Mouse (Mus musculus): ENCODE measurements around the gene Trim8. TPM values are rescaled to one million over a fixed set of nuclear protein-coding genes. Genes with fewer than 3 reads are reported as not detected.
A peak's percentile ranks its signal among the peaks of the same experiment; 100 is the strongest.

Trim8 gene
- total and polyA plus RNA-seq, 3 experiments, result 4.4 to 24.9 (median 12.0) TPM

DNA sequence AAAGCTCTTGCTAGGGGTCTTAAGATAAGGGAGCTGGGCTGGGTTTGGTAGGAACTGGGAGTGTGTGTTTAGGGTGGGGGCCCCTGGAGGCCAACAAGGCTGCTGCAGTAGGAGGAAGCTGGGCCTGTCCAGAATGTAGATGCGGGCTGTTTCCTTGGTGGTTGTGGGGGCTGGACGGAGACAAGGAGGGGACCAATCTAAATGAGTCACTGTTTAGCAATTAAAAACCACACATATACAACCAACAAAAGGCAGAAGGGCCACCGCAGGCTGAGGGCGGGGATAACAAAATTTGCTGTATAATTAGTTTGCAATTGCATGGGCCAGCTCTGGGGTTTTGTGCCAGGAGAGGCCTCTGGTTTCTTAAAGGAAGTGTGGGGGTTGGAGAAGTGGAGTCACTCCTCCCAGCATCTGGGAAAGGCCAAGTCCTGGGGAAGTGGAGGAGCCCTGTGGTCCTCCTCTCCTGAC is 2.6 kb downstream of the Trim8 start:
- Histone ChIP-seq H3K36me3 (replicated peaks in 1 of 2; ENCODE audit: control insufficient read depth in 1 of 2, insufficient read depth in 1 of 2, low read length in 1 of 2) (peaks cover 19 to 47% of the 10 kb centered on the region in 2 experiments), H3K27ac (ENCODE audit: insufficient read depth, low read depth) (peak overlapping the region; percentile 96), H3K27me3 (replicated peaks) (no peaks in the 10 kb centered on the region), H3K9ac (ENCODE audit: insufficient read depth, low read depth) (peak overlapping the region; percentile 98), H3K79me2 (replicated peaks; ENCODE audit: control insufficient read depth, extremely low read depth, insufficient read depth, poor library complexity, severe bottlenecking) (peaks cover 66% of the 10 kb centered on the region), H3K4me2 (ENCODE audit: insufficient read depth, low read depth, poor library complexity, severe bottlenecking) (peak overlapping the region; percentile 82), H3K9me3 (replicated peaks; ENCODE audit: low read length) (no peaks in the 10 kb centered on the region), H3K4me1 (ENCODE audit: control insufficient read depth in 1 of 2, insufficient read depth in 2 of 2) (peaks cover 17 to 41% of the 10 kb centered on the region in 2 experiments), H3K4me3 (replicated peaks in 1 of 3; ENCODE audit: low read depth in 2 of 3, low read length in 2 of 3, poor library complexity in 1 of 3) (peak overlapping the region; percentile 82 to 93 (median 93))
- no peak for TF ChIP-seq UBTF (IDR thresholded peaks at IDR 0.05; ENCODE audit: low read depth, low read length)
- TF ChIP-seq CTCF (conservative IDR thresholded peaks at IDR 0.05 in 1 of 2, IDR thresholded peaks at IDR 0.05 in 1 of 2; ENCODE audit: low read depth in 2 of 2, low read length in 2 of 2), result peak in 1 of 2 experiments; percentile 41; a peak in 2 of 4 replicates
- TF ChIP-seq ZNF384 (IDR thresholded peaks at IDR 0.05; ENCODE audit: low read depth, low read length), result no peak; the same call in 1 of the 2 replicates
- peak; percentile 35; the same call in 1 of the 2 replicates for TF ChIP-seq MXI1 (IDR thresholded peaks at IDR 0.05; ENCODE audit: low read depth, low read length)
- no peak for TF ChIP-seq MYC (IDR thresholded peaks at IDR 0.05; ENCODE audit: low read depth, low read length)
- peak; percentile 37; the same call in 1 of the 2 replicates for TF ChIP-seq HCFC1 (IDR thresholded peaks at IDR 0.05; ENCODE audit: low read depth, low read length)
- TF ChIP-seq SIN3A (IDR thresholded peaks at IDR 0.05; ENCODE audit: low read length), result no peak; the same call in 1 of the 2 replicates
- TF ChIP-seq ZKSCAN1 (IDR thresholded peaks at IDR 0.05; ENCODE audit: borderline replicate concordance, low read depth, low read length), result no peak
- peak; percentile 55 for TF ChIP-seq ELF1 (IDR thresholded peaks at IDR 0.05; ENCODE audit: low read depth, low read length)
- no peak for TF ChIP-seq RCOR1 (conservative IDR thresholded peaks at IDR 0.05; ENCODE audit: low read depth, low read length)
- TF ChIP-seq EP300 (IDR thresholded peaks at IDR 0.05; ENCODE audit: low read length), result no peak; the same call in 1 of the 2 replicates
- TF ChIP-seq MAX (IDR thresholded peaks at IDR 0.05; ENCODE audit: low read length), result no peak
- no peak for TF ChIP-seq NRF1 (IDR thresholded peaks at IDR 0.05; ENCODE audit: low read depth, low read length)
- TF ChIP-seq CHD1 (IDR thresholded peaks at IDR 0.05; ENCODE audit: low read depth, low read length), result 0 out of 2 replicates have a peak, but pooled peaks have one; percentile 34
- TF ChIP-seq JUN (IDR thresholded peaks at IDR 0.05; ENCODE audit: insufficient read depth, low read depth, low read length), result no peak
- TF ChIP-seq IRF4 (IDR thresholded peaks at IDR 0.05; ENCODE audit: low read depth, low read length), result peak; percentile 66
- peak; percentile 12; the same call in 1 of the 2 replicates for TF ChIP-seq SMC3 (IDR thresholded peaks at IDR 0.05; ENCODE audit: low read depth, low read length)
- TF ChIP-seq POLR2AphosphoS2 (IDR thresholded peaks at IDR 0.05; ENCODE audit: low read depth, low read length), result no peak
- no peak for TF ChIP-seq E2F4 (IDR thresholded peaks at IDR 0.05; ENCODE audit: insufficient replicate concordance, low read depth, low read length)
- TF ChIP-seq BHLHE40 (IDR thresholded peaks at IDR 0.05; ENCODE audit: low read depth, low read length), result no peak
- peak; percentile 72 for DNase-seq (ENCODE audit: extremely low read depth)
- in situ Hi-C loops (cut with MboI; ENCODE audit: low pct_ligation_motif_present, low pct_unique_long_range_greater_than_20kb, low sequenced_read_pairs) (no loop called here), dilution Hi-C loops (cut with MboI; ENCODE audit: extremely low pct_ligation_motif_present, extremely low pct_unique_long_range_greater_than_20kb, low sequenced_read_pairs) (no loop called here)
